Mouse (Mus musculus) cortical plate, adult 2 months (tissue): ENCODE results near the gene Baz1b.

Experiments
- CTCF ChIP-seq: fragments of 200-500 bp; IDR thresholded peaks from 2 replicates; pipeline ENCODE4 v1.5.1; 2011; ENCODE audit warnings: mild to moderate bottlenecking, control low read depth, low read length; ENCODE audit not compliant: insufficient read depth; ENCODE audit errors: extremely low read depth
- POLR2A ChIP-seq: fragments of 200-500 bp; IDR thresholded peaks from 2 replicates; pipeline ENCODE4 v1.6.1; 2011; ENCODE audit warnings: mild to moderate bottlenecking, low read length, control low read depth; ENCODE audit not compliant: insufficient read depth; ENCODE audit errors: extremely low read depth

- TF ChIP-seq CTCF = no peak
- no peak for TF ChIP-seq POLR2A
These were observed 838 bp upstream of the Baz1b start for GRCm38 (mm10) chr5:135186231-135186620.
